ENCODE assay signal across 15 mouse cellular contexts in genomic region chr4:12629375-12629821, GRCm38 (mm10).
DNase-seq lines count a peak whose midpoint lies in the region; ATAC-seq and TF ChIP-seq lines count a peak whose summit lies in the region.
"Had no signal": no experiment of that assay in that cellular context is flagged by ENCODE, and none has a peak within 500 bp of the region (broad histone marks: within the 10 kb centered on the region; RNA-seq: fewer than 3 reads in every experiment).

No protein-coding gene starts in this region.

- WGBS in forebrain, embryonic 12.5 days, result 14% methylated on average over 2 of the region's 2 CpGs
- WGBS in hindbrain, embryonic 14.5 days, result 15% methylated on average over 2 of the region's 2 CpGs
- WGBS in midbrain, embryonic 15.5 days, result 23% methylated on average over 2 of the region's 2 CpGs

- peak; percentile 89 for ATAC-seq in forebrain, embryonic 12.5 days (ENCODE audit: low FRiP score)
- peak; percentile 87 for ATAC-seq in hindbrain, embryonic 14.5 days (ENCODE audit: low FRiP score)
- peak; percentile 74 for ATAC-seq in midbrain, embryonic 15.5 days (replicated peaks)
- ATAC-seq: liver, embryonic 12.5 days had no signal

- peak; percentile 58 for DNase-seq in embryo, embryonic 10.5 days (ENCODE audit: low spot score)
- peak; percentile 55 for DNase-seq in hindbrain, embryonic 14.5 days (ENCODE audit: low spot score)
- no peak for DNase-seq in gastrocnemius, adult 2 months
- no peak for DNase-seq in frontal cortex, postnatal 25 days (ENCODE audit: low spot score in 2 of 2)
- no peak for DNase-seq in layer of hippocampus, adult 18-20 months (ENCODE audit: low spot score in 2 of 2)
- DNase-seq: gastrocnemius, postnatal 25 days; layer of hippocampus, adult 9-11 months; lung, postnatal 10 days; thymus, postnatal 25 days had no signal

- no peaks in the 10 kb centered on the region for H3K9me3 ChIP-seq in forebrain, embryonic 12.5 days
- H3K9me3 ChIP-seq in hindbrain, embryonic 14.5 days (ENCODE audit: control insufficient read depth, low read length), result no peaks in the 10 kb centered on the region
- no peaks in the 10 kb centered on the region for H3K9me3 ChIP-seq in midbrain, embryonic 15.5 days
- H3K9me3 ChIP-seq: embryonic facial prominence, embryonic 13.5 days; heart, embryonic 12.5 days; liver, embryonic 12.5 days had no signal

- peaks cover 23% of the 10 kb centered on the region for H3K4me1 ChIP-seq in forebrain, embryonic 12.5 days
- 0 out of 2 replicates have a peak, but pooled peaks cover 5% of the 10 kb centered on the region for H3K4me1 ChIP-seq in hindbrain, embryonic 14.5 days (replicated peaks; ENCODE audit: control insufficient read depth, insufficient read depth, low read length)
- no peaks in the 10 kb centered on the region for H3K4me1 ChIP-seq in midbrain, embryonic 15.5 days

- no peak overlapping the region for H3K4me3 ChIP-seq in forebrain, embryonic 12.5 days (replicated peaks)
- no peak overlapping the region for H3K4me3 ChIP-seq in hindbrain, embryonic 14.5 days (replicated peaks; ENCODE audit: low read length)
- no peak overlapping the region for H3K4me3 ChIP-seq in midbrain, embryonic 15.5 days
- H3K4me3 ChIP-seq in gastrocnemius, adult 2 months, result no peak overlapping the region
- H3K4me3 ChIP-seq: embryonic facial prominence, embryonic 13.5 days; heart, embryonic 12.5 days; liver, embryonic 12.5 days had no signal

- H3K27ac ChIP-seq in forebrain, embryonic 12.5 days, result no peak overlapping the region
- H3K27ac ChIP-seq in hindbrain, embryonic 14.5 days, result no peak overlapping the region
- no peak overlapping the region for H3K27ac ChIP-seq in midbrain, embryonic 15.5 days
- H3K27ac ChIP-seq in gastrocnemius, adult 2 months, result no peak overlapping the region
- H3K27ac ChIP-seq: embryonic facial prominence, embryonic 13.5 days; liver, embryonic 12.5 days; stomach, postnatal 0 days had no signal

- H3K4me2 ChIP-seq in forebrain, embryonic 12.5 days, result no peak overlapping the region
- H3K4me2 ChIP-seq in hindbrain, embryonic 14.5 days (replicated peaks), result no peak overlapping the region
- no peak overlapping the region for H3K4me2 ChIP-seq in midbrain, embryonic 15.5 days
- H3K4me2 ChIP-seq: embryonic facial prominence, embryonic 13.5 days; heart, embryonic 12.5 days; liver, embryonic 12.5 days had no signal

- TF ChIP-seq CTCF in gastrocnemius, adult 2 months (IDR thresholded peaks at IDR 0.05), result no peak

- intact Hi-C loops in gastrocnemius, adult 2 months (cut with DNase I), result no loop called here

- peaks cover 53% of the 10 kb centered on the region for H3K27me3 ChIP-seq in forebrain, embryonic 12.5 days
- H3K27me3 ChIP-seq in hindbrain, embryonic 14.5 days (ENCODE audit: control insufficient read depth, insufficient read depth, low read length), result peaks cover 12% of the 10 kb centered on the region
- H3K27me3 ChIP-seq in midbrain, embryonic 15.5 days (replicated peaks), result no peaks in the 10 kb centered on the region
- H3K27me3 ChIP-seq: embryonic facial prominence, embryonic 13.5 days; heart, embryonic 12.5 days; liver, embryonic 12.5 days had no signal

- no peak overlapping the region for H3K9ac ChIP-seq in forebrain, embryonic 12.5 days
- no peak overlapping the region for H3K9ac ChIP-seq in hindbrain, embryonic 14.5 days
- no peak overlapping the region for H3K9ac ChIP-seq in midbrain, embryonic 15.5 days
- H3K9ac ChIP-seq: embryonic facial prominence, embryonic 13.5 days; heart, embryonic 12.5 days; liver, embryonic 12.5 days had no signal

- no peaks in the 10 kb centered on the region for H3K36me3 ChIP-seq in forebrain, embryonic 12.5 days (replicated peaks)
- H3K36me3 ChIP-seq in hindbrain, embryonic 14.5 days (replicated peaks; ENCODE audit: control insufficient read depth, insufficient read depth), result no peaks in the 10 kb centered on the region
- H3K36me3 ChIP-seq in midbrain, embryonic 15.5 days (replicated peaks), result no peaks in the 10 kb centered on the region
- H3K36me3 ChIP-seq: embryonic facial prominence, embryonic 13.5 days; heart, embryonic 12.5 days; liver, embryonic 12.5 days had no signal

Comparison
In these comparisons a context has a peak if more than half of its experiments do, and no peak if none do; other contexts are left out.
1. DNase-seq: peak in embryo, embryonic 10.5 days (single experiment) and hindbrain, embryonic 14.5 days (single experiment); none in gastrocnemius, adult 2 months (single experiment), frontal cortex, postnatal 25 days (0 of 2) and layer of hippocampus, adult 18-20 months (0 of 2).
2. Peak in every context shown above with its lines, with median percentiles within 50 percentile points of each other: ATAC-seq.